Mouse (Mus musculus) adrenal gland, postnatal 14 days (tissue): ENCODE measurements around the gene Hoxb3. TPM values are rescaled to one million over a fixed set of nuclear protein-coding genes. Genes with fewer than 3 reads are reported as not detected.

ENCODE experiments used
- DNase-seq: peaks from one replicate; pipeline ENCODE4 v3.0.0; 2021; ENCODE audit warnings: mixed read lengths
- total RNA-seq: library from RNA; stranded (reverse); gene quantifications from 2 replicates; pipeline ENCODE4 v1.2.3, GENCODE M21; 2021

The Hoxb3 gene
- total RNA-seq, 1 experiment from 2014 or later = 17.1 TPM

- no peak for DNase-seq
These were observed 34.5 kb upstream of the Hoxb3 start for GRCm38 (mm10) chr11:96288455-96289221.

GRCm38 (mm10) chr11:96289293-96289692 is 33.8 kb upstream of the Hoxb3 start:
- DNase-seq = no peak

- no peak for DNase-seq
These were observed 33.3 kb upstream of the Hoxb3 start for GRCm38 (mm10) chr11:96289837-96290236.

GRCm38 (mm10) chr11:96290705-96291355 is 32.3 kb upstream of the Hoxb3 start:
- DNase-seq = no peak

GRCm38 (mm10) chr11:96291681-96292564 is 31.2 kb upstream of the Hoxb3 start, which contains the start of gene Hoxb6:
Gene Hoxb6 (plus strand): TSS chr11:96292476.
- peak; percentile 89 for DNase-seq

GRCm38 (mm10) chr11:96292565-96293301 is 30.4 kb upstream of the Hoxb3 start:
- DNase-seq = peak; percentile 75

- peak; percentile 56 for DNase-seq
These were observed 29.7 kb upstream of the Hoxb3 start for GRCm38 (mm10) chr11:96293302-96293921.

GRCm38 (mm10) chr11:96294245-96295091 is 28.7 kb upstream of the Hoxb3 start:
- peak; percentile 93 for DNase-seq

- peak; percentile 64 for DNase-seq
These were observed 27.9 kb upstream of the Hoxb3 start for GRCm38 (mm10) chr11:96295092-96295835.

- DNase-seq = no peak
These were observed 26.1 kb upstream of the Hoxb3 start for GRCm38 (mm10) chr11:96296997-96297396.

- DNase-seq = no peak
These were observed 25.7 kb upstream of the Hoxb3 start for GRCm38 (mm10) chr11:96297428-96297827.

GRCm38 (mm10) chr11:96297968-96298635 is 25.0 kb upstream of the Hoxb3 start:
- no peak for DNase-seq

GRCm38 (mm10) chr11:96298895-96299667 is 24.0 kb upstream of the Hoxb3 start:
- peak; percentile 92 for DNase-seq

GRCm38 (mm10) chr11:96299781-96300180 is 23.3 kb upstream of the Hoxb3 start:
- peak; percentile 32 for DNase-seq

- DNase-seq = peak; percentile 66
These were observed 22.6 kb upstream of the Hoxb3 start for GRCm38 (mm10) chr11:96300354-96301063.

- no peak for DNase-seq
These were observed 22.1 kb upstream of the Hoxb3 start for GRCm38 (mm10) chr11:96301064-96301431.

- DNase-seq = peak; percentile 91
These were observed 21.3 kb upstream of the Hoxb3 start for GRCm38 (mm10) chr11:96301837-96302236.
